Mouse (Mus musculus): ENCODE data around the gene Olfr894.
"Not testable (repeated sequence)": the region's sequence is repeated elsewhere in the genome, so short reads cannot be mapped to it uniquely, and the experiment has no call there.

The Olfr894 gene

GRCm38 (mm10) chr9:38217755-38218154 lies at the start of gene Olfr894:
TSS of gene Olfr894 (plus strand) at chr9:38218055.
- DNase-seq = no peak

GRCm38 (mm10) chr9:38168341-38168740 lies 49.5 kb upstream of the Olfr894 start:
- DNase-seq = not testable (repeated sequence)

- no peak for DNase-seq
Observed at GRCm38 (mm10) chr9:38180721-38181120, 37.1 kb upstream of the Olfr894 start, which contains the start of gene Olfr891. TSS of gene Olfr891 (minus strand) at chr9:38180821.

- DNase-seq = no peak
Observed at GRCm38 (mm10) chr9:38208065-38208464, 9.8 kb upstream of the Olfr894 start, which contains the start of gene Olfr893. TSS of gene Olfr893 (plus strand) at chr9:38208365.

- no peak for DNase-seq
Observed at GRCm38 (mm10) chr9:38252474-38252873, 34.6 kb downstream of the Olfr894 start, which contains the start of gene Olfr143. TSS of gene Olfr143 (plus strand) at chr9:38252774.

- DNase-seq = no peak
Observed at GRCm38 (mm10) chr9:38267551-38267950, 49.7 kb downstream of the Olfr894 start, which contains the start of gene Olfr895. TSS of gene Olfr895 (plus strand) at chr9:38267851.
